Mouse (Mus musculus): ENCODE results near the gene Xirp2.

GRCm38 (mm10) chr2:67516405-67516804 lies 70.6 kb downstream of the Xirp2 start:
- TF ChIP-seq MAFK (IDR thresholded peaks at IDR 0.05; ENCODE audit: insufficient read depth, low read depth, low read length) = no peak
- no peak for TF ChIP-seq CHD2 (IDR thresholded peaks at IDR 0.05; ENCODE audit: low read depth, low read length)
- no peak for TF ChIP-seq ZNF384 (IDR thresholded peaks at IDR 0.05; ENCODE audit: low read depth, low read length)
